Mouse (Mus musculus): ENCODE results near the gene Gm28891. TPM values are rescaled to one million over a fixed set of nuclear protein-coding genes. Genes with fewer than 3 reads are reported as not detected.
"Not testable (repeated sequence)": the region's sequence is repeated elsewhere in the genome, so short reads cannot be mapped to it uniquely, and the experiment has no call there.

The Gm28891 gene
- not detected for total RNA-seq (2021)
- long read RNA-seq, experiment 1, result 0 reads
- long read RNA-seq, experiment 2, result 0 reads

- H3K27ac ChIP-seq; DNase-seq (ENCODE audit: low spot score in 2 of 2); H3K4me3 ChIP-seq: not testable (repeated sequence)
These were observed at the start of gene Gm28891 for GRCm38 (mm10) chrY:60240902-60241301. TSS of gene Gm28891 (plus strand) at chrY:60241202.
